ENCODE assay signal across 22 mouse cellular contexts in the genomic region with DNA sequence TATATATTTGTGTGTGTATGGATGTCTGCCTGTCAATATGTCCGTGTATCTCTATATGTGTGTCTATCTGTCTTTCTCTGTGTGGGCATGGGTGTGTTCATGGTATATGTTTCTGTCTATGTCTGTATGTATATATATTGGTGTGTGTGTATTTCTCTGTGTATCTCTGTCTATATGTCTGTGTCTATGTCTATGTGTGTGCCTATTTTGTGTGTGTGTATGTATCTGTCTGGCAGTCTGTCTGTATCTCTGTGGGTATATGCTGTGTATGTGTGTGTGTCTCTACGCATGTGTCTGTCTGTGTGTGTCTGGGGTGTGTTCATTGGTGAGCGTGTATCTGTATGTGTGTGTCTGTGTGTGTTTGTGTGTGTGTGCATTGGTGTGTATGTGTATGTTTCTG.
"Had no signal": no experiment of that assay in that cellular context is flagged by ENCODE, and none has a peak within 500 bp of the region (broad histone marks: within the 10 kb centered on the region; RNA-seq: fewer than 3 reads in every experiment).

No protein-coding gene starts in this region.

- H3K36me3 ChIP-seq: limb, embryonic 12.5 days; limb, embryonic 15.5 days; lung, embryonic 15.5 days; neural tube, embryonic 13.5 days; stomach, embryonic 15.5 days had no signal

- H3K27ac ChIP-seq: hindbrain, postnatal 0 days; left cerebral cortex, adult 2 months; limb, embryonic 12.5 days; limb, embryonic 15.5 days; liver, embryonic 14.5 days; lung, embryonic 15.5 days; neural tube, embryonic 13.5 days; stomach, embryonic 15.5 days had no signal

- H3K9me3 ChIP-seq: limb, embryonic 12.5 days; limb, embryonic 15.5 days; lung, embryonic 15.5 days; neural tube, embryonic 13.5 days; stomach, embryonic 15.5 days had no signal

- DNase-seq: kidney, adult 8-10 months; layer of hippocampus, postnatal 36 days; left cerebral cortex, postnatal 4 days; liver, postnatal 0 days; lung, postnatal 10 days; lung, postnatal 4 days; retina, postnatal 1 day; right cerebral cortex, postnatal 25 days; spleen, adult 18-20 months; thymus, postnatal 25 days had no signal

- H3K4me3 ChIP-seq: left cerebral cortex, adult 2 months; limb, embryonic 12.5 days; limb, embryonic 15.5 days; lung, embryonic 15.5 days; myocyte; neural tube, embryonic 13.5 days; stomach, embryonic 15.5 days had no signal

- H3K27me3 ChIP-seq: limb, embryonic 12.5 days; limb, embryonic 15.5 days; lung, embryonic 15.5 days; neural tube, embryonic 13.5 days; stomach, embryonic 15.5 days had no signal

- H3K9ac ChIP-seq: limb, embryonic 12.5 days; limb, embryonic 15.5 days; liver, embryonic 14.5 days; liver, postnatal 0 days; lung, embryonic 15.5 days; neural tube, embryonic 13.5 days; stomach, embryonic 15.5 days had no signal

- H3K4me2 ChIP-seq: limb, embryonic 12.5 days; limb, embryonic 15.5 days; liver, embryonic 11.5 days; lung, embryonic 15.5 days; neural tube, embryonic 13.5 days; stomach, embryonic 15.5 days had no signal

- ATAC-seq: inflammation-experienced regulatory T-cells, adult 6 months; intestine, embryonic 16.5 days; liver, postnatal 0 days had no signal

- H3K4me1 ChIP-seq: limb, embryonic 15.5 days; neural tube, embryonic 13.5 days; stomach, embryonic 15.5 days had no signal
